Mouse (Mus musculus): Measurements from ENCODE around the gene Slc39a11. TPM values are rescaled to one million over a fixed set of nuclear protein-coding genes. Genes with fewer than 3 reads are reported as not detected.

Gene Slc39a11
- total and polyA plus RNA-seq, 3 experiments = 43.2 to 54.4 (median 51.0) TPM

GRCm38 (mm10) chr11:113541073-113541472, 108.8 kb downstream of the Slc39a11 start:
- Histone ChIP-seq H3K4me1 (ENCODE audit: control insufficient read depth in 1 of 2, insufficient read depth in 2 of 2) (peaks cover 3 to 48% of the 10 kb centered on the region in 2 experiments), H3K36me3 (replicated peaks in 1 of 2; ENCODE audit: control insufficient read depth in 1 of 2, insufficient read depth in 1 of 2, low read length in 1 of 2) (peaks cover 6 to 73% of the 10 kb centered on the region in 2 experiments), H3K27me3 (replicated peaks) (no peaks in the 10 kb centered on the region), H3K4me2 (ENCODE audit: insufficient read depth, low read depth, poor library complexity, severe bottlenecking) (no peak overlapping the region), H3K27ac (ENCODE audit: insufficient read depth, low read depth) (no peak overlapping the region), H3K9ac (ENCODE audit: insufficient read depth, low read depth) (no peak overlapping the region), H3K79me2 (replicated peaks; ENCODE audit: control insufficient read depth, extremely low read depth, insufficient read depth, poor library complexity, severe bottlenecking) (no peaks in the 10 kb centered on the region), H3K9me3 (replicated peaks; ENCODE audit: low read length) (peaks cover 18% of the 10 kb centered on the region), H3K4me3 (replicated peaks in 1 of 3; ENCODE audit: low read depth in 2 of 3, low read length in 2 of 3, poor library complexity in 1 of 3) (no peak overlapping the region)
- dilution Hi-C loops (cut with MboI; ENCODE audit: extremely low pct_ligation_motif_present, extremely low pct_unique_long_range_greater_than_20kb, low sequenced_read_pairs) = no loop called here
- DNase-seq (ENCODE audit: extremely low read depth) = no peak
- in situ Hi-C loops (cut with MboI; ENCODE audit: low pct_ligation_motif_present, low pct_unique_long_range_greater_than_20kb, low sequenced_read_pairs) = no loop called here
- TF ChIP-seq ELF1 (IDR thresholded peaks at IDR 0.05; ENCODE audit: low read depth, low read length) (no peak), ZKSCAN1 (IDR thresholded peaks at IDR 0.05; ENCODE audit: borderline replicate concordance, low read depth, low read length) (no peak), BHLHE40 (IDR thresholded peaks at IDR 0.05; ENCODE audit: low read depth, low read length) (no peak), SMC3 (IDR thresholded peaks at IDR 0.05; ENCODE audit: low read depth, low read length) (no peak), JUND (conservative IDR thresholded peaks at IDR 0.05; ENCODE audit: low read depth, low read length) (no peak), POLR2AphosphoS2 (IDR thresholded peaks at IDR 0.05; ENCODE audit: low read depth, low read length) (no peak), NELFE (IDR thresholded peaks at IDR 0.05; ENCODE audit: low read depth, low read length) (no peak), CHD2 (IDR thresholded peaks at IDR 0.05; ENCODE audit: low read length) (no peak), MAFK (IDR thresholded peaks at IDR 0.05; ENCODE audit: insufficient replicate concordance, low read length) (no peak), TBP (conservative IDR thresholded peaks at IDR 0.05; ENCODE audit: low read depth, low read length) (no peak), USF2 (conservative IDR thresholded peaks at IDR 0.05; ENCODE audit: low read depth, low read length) (no peak), JUN (IDR thresholded peaks at IDR 0.05; ENCODE audit: insufficient read depth, low read depth, low read length) (no peak), E2F4 (IDR thresholded peaks at IDR 0.05; ENCODE audit: insufficient replicate concordance, low read depth, low read length) (no peak), CTCF (conservative IDR thresholded peaks at IDR 0.05 in 1 of 2, IDR thresholded peaks at IDR 0.05 in 1 of 2; ENCODE audit: low read depth in 2 of 2, low read length in 2 of 2) (no peak), UBTF (IDR thresholded peaks at IDR 0.05; ENCODE audit: low read depth, low read length) (no peak), KAT2A (IDR thresholded peaks at IDR 0.05; ENCODE audit: insufficient replicate concordance, low read length) (no peak)

- dilution Hi-C loops (cut with MboI; ENCODE audit: extremely low pct_ligation_motif_present, extremely low pct_unique_long_range_greater_than_20kb, low sequenced_read_pairs) (no loop called here), in situ Hi-C loops (cut with MboI; ENCODE audit: low pct_ligation_motif_present, low pct_unique_long_range_greater_than_20kb, low sequenced_read_pairs) (no loop called here)
- Histone ChIP-seq H3K27me3 (replicated peaks) (no peaks in the 10 kb centered on the region), H3K4me1 (ENCODE audit: control insufficient read depth in 1 of 2, insufficient read depth in 2 of 2) (peaks cover 3 to 38% of the 10 kb centered on the region in 2 experiments), H3K27ac (ENCODE audit: insufficient read depth, low read depth) (no peak overlapping the region), H3K36me3 (replicated peaks in 1 of 2; ENCODE audit: control insufficient read depth in 1 of 2, insufficient read depth in 1 of 2, low read length in 1 of 2) (peaks cover 6 to 75% of the 10 kb centered on the region in 2 experiments), H3K4me2 (ENCODE audit: insufficient read depth, low read depth, poor library complexity, severe bottlenecking) (no peak overlapping the region), H3K79me2 (replicated peaks; ENCODE audit: control insufficient read depth, extremely low read depth, insufficient read depth, poor library complexity, severe bottlenecking) (no peaks in the 10 kb centered on the region), H3K9me3 (replicated peaks; ENCODE audit: low read length) (peaks cover 18% of the 10 kb centered on the region), H3K4me3 (replicated peaks in 1 of 3; ENCODE audit: low read depth in 2 of 3, low read length in 2 of 3, poor library complexity in 1 of 3) (no peak overlapping the region), H3K9ac (ENCODE audit: insufficient read depth, low read depth) (no peak overlapping the region)
- no peak for TF ChIP-seq KAT2A (IDR thresholded peaks at IDR 0.05; ENCODE audit: insufficient replicate concordance, low read length)
- TF ChIP-seq UBTF (IDR thresholded peaks at IDR 0.05; ENCODE audit: low read depth, low read length) = no peak
- no peak for TF ChIP-seq JUN (IDR thresholded peaks at IDR 0.05; ENCODE audit: insufficient read depth, low read depth, low read length)
- TF ChIP-seq TBP (conservative IDR thresholded peaks at IDR 0.05; ENCODE audit: low read depth, low read length) = no peak
- no peak for TF ChIP-seq GABPA (IDR thresholded peaks at IDR 0.05; ENCODE audit: insufficient replicate concordance, low read depth, low read length)
- no peak for TF ChIP-seq TCF12 (IDR thresholded peaks at IDR 0.05; ENCODE audit: low read depth, low read length)
- TF ChIP-seq IRF4 (IDR thresholded peaks at IDR 0.05; ENCODE audit: low read depth, low read length) = no peak
- TF ChIP-seq MEF2A (IDR thresholded peaks at IDR 0.05; ENCODE audit: borderline replicate concordance, low read depth, low read length) = no peak
- TF ChIP-seq CHD1 (IDR thresholded peaks at IDR 0.05; ENCODE audit: low read depth, low read length) = no peak
- no peak for TF ChIP-seq RAD21 (IDR thresholded peaks at IDR 0.05; ENCODE audit: low read depth, low read length)
- no peak for DNase-seq (ENCODE audit: extremely low read depth)
These were observed 110.2 kb downstream of the Slc39a11 start for GRCm38 (mm10) chr11:113539502-113540209.

All from CH12.LX (cell line).